17 mouse cellular contexts compared by ENCODE assay signal in genomic region chr19:24020736-24021135, GRCm38 (mm10). TPM values are rescaled to one million over a fixed set of nuclear protein-coding genes. Genes with fewer than 3 reads are reported as not detected.
"Had no signal": no experiment of that assay in that cellular context is flagged by ENCODE, and none has a peak within 500 bp of the region (broad histone marks: within the 10 kb centered on the region; RNA-seq: fewer than 3 reads in every experiment).

No protein-coding gene starts in this region.

- DNase-seq: retina, postnatal 1 day; right cerebral cortex, adult 18-20 months; right cerebral cortex, postnatal 14 days; right cerebral cortex, postnatal 25 days; right cerebral cortex, postnatal 4 days; spleen, adult 18-20 months; thymus, adult 18-20 months; thymus, adult 2 months; thymus, postnatal 14 days; thymus, postnatal 25 days; thymus, postnatal 36 days; thymus, postnatal 4 days had no signal

- H3K9ac ChIP-seq: neural tube, embryonic 13.5 days; neural tube, embryonic 15.5 days; stomach, embryonic 15.5 days had no signal

- H3K9me3 ChIP-seq: neural tube, embryonic 13.5 days; neural tube, embryonic 15.5 days; stomach, embryonic 15.5 days had no signal

- H3K36me3 ChIP-seq: neural tube, embryonic 13.5 days; neural tube, embryonic 15.5 days; stomach, embryonic 15.5 days had no signal

- H3K27ac ChIP-seq: neural tube, embryonic 13.5 days; neural tube, embryonic 15.5 days; stomach, embryonic 15.5 days; stomach, postnatal 0 days had no signal

- H3K4me3 ChIP-seq: neural tube, embryonic 13.5 days; neural tube, embryonic 15.5 days; stomach, embryonic 15.5 days had no signal

- H3K4me2 ChIP-seq: neural tube, embryonic 13.5 days; neural tube, embryonic 15.5 days; stomach, embryonic 15.5 days had no signal

- H3K27me3 ChIP-seq: neural tube, embryonic 15.5 days; stomach, embryonic 15.5 days had no signal

RNA-seq across cellular contexts. Expression of gene Fam189a2, which starts 10.1 kb away (rescaled TPM):
- total RNA-seq: neutrophil, adult 5-6 weeks had no signal
